Mouse (Mus musculus): ENCODE results near the gene Lyve1. TPM values are rescaled to one million over a fixed set of nuclear protein-coding genes. Genes with fewer than 3 reads are reported as not detected.

Lyve1 gene
- polyA plus RNA-seq, 1 experiment from 2014 or later: 2.8 TPM

DNA sequence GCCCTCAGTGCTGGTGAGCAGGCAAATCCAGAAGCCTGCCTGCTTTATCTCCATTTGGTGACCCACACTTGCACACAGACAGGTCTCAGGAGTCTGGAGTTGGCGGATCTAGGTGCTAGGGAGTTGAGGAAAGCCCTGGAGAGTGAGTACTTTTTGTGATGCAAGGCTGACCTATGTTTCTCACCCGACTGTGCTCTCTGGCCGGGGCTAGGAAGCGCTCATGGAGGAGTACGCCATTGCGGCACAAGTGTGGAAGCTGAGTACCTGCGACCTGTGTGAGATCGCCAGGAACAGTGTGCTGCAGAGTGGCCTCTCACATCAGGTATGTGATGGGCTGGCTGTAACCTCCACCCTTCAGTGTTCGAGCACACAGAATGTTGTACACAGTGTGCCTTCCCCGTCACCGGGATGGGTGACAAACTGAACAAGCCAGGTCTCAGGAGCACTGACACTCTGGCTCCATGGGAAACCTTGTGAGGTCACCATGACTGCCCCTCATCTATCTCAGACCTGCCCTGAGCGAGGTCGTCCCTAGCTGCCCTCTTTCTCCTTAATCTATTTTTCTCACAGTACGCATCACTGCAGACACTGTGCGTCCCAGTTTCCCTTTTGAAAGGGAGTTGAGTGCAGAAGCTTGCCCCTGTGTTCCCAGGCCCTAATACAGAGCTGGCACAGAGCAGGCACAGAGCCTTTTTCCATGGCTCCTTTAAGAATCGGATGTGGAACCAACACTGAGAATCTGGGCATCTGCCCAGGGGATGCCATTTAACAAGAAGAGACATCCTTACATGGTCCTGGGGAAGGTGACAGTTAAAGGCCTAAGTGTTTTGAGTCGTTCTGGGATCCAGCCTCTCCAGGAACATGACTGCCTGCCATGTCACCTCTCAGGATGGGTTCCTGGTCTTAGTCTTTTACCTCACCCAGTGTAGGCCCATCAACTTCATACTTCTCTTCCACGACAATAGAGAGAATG, 53.2 kb downstream of the Lyve1 start:
- no peak overlapping the region for H3K4me2 ChIP-seq (ENCODE audit: low read depth, low read length, severe bottlenecking)
- no peaks in the 10 kb centered on the region for H3K36me3 ChIP-seq (ENCODE audit: control insufficient read depth, insufficient read depth, low read length)
- no peaks in the 10 kb centered on the region for H3K4me1 ChIP-seq (replicated peaks; ENCODE audit: control insufficient read depth, insufficient read depth, low read length)
- H3K9ac ChIP-seq (ENCODE audit: low read length): no peak overlapping the region
- no peaks in the 10 kb centered on the region for H3K27me3 ChIP-seq (ENCODE audit: control insufficient read depth, insufficient read depth, low read length)
- H3K9me3 ChIP-seq (ENCODE audit: control insufficient read depth, low read length): no peaks in the 10 kb centered on the region
- no peak for DNase-seq (ENCODE audit: low spot score)
- H3K4me3 ChIP-seq (ENCODE audit: low read depth, low read length): no peak overlapping the region
- no peak overlapping the region for H3K27ac ChIP-seq (ENCODE audit: low read depth, low read length)
- WGBS: 88% methylated on average over 18 of the region's 18 CpGs
- no peak for ATAC-seq (replicated peaks; ENCODE audit: low FRiP score)

DNA sequence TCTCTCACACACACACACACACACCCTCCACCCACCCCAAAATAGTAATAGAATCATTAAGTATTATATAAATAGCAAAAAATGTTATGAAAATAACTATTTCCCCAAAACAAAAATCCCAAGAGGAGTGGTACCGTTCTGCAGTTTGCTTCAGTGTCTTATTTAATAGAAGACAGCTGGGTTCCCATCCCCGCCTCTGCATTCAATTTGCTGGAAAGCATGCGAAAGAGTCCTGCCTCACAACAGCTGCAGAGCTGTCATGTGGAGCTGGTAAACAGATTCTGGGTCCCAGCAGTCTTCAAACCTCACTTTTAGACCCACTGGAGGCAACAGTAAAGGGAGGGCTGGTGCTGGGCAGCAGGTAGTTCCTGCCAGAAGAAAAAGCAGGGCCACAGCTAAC, 54.1 kb downstream of the Lyve1 start:
- no peaks in the 10 kb centered on the region for H3K27me3 ChIP-seq (ENCODE audit: control insufficient read depth, insufficient read depth, low read length)
- H3K4me1 ChIP-seq (replicated peaks; ENCODE audit: control insufficient read depth, insufficient read depth, low read length): no peaks in the 10 kb centered on the region
- WGBS: 76% methylated on average over 3 of the region's 3 CpGs
- ATAC-seq (replicated peaks; ENCODE audit: low FRiP score) (no peak), DNase-seq (ENCODE audit: low spot score) (no peak)
- H3K9me3 ChIP-seq (ENCODE audit: control insufficient read depth, low read length): no peaks in the 10 kb centered on the region
- H3K9ac ChIP-seq (ENCODE audit: low read length): no peak overlapping the region
- H3K36me3 ChIP-seq (ENCODE audit: control insufficient read depth, insufficient read depth, low read length): no peaks in the 10 kb centered on the region
- no peak overlapping the region for H3K4me2 ChIP-seq (ENCODE audit: low read depth, low read length, severe bottlenecking)
- H3K4me3 ChIP-seq (ENCODE audit: low read depth, low read length): no peak overlapping the region
- no peak overlapping the region for H3K27ac ChIP-seq (ENCODE audit: low read depth, low read length)

DNA sequence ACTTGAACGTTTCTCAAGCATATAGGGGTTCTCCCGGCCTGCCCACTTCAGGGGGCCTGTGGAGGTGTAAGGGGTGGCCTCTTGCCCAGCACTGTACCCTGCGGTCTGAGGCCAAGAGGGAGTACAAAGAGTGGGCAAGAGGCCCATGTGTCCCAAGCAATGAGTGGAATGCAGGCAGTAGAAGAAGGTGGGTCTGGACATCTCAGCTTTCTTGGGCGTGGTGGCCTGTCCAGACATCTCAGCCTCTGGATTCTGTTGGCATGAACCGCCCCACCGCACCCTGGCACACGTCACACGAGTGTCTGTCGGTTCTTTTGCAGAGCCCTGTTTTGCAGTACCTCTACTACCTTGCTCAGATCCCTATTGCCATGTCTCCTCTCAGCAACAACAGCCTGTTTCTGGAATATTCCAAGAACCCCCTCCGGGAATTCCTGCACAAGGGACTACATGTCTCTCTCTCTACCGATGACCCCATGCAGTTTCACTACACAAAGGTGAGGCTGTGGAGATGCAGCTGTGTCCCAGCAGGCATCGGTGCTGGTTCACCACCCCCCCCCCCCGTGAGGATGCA, 55.5 kb downstream of the Lyve1 start:
- Histone ChIP-seq H3K9me3 (ENCODE audit: control insufficient read depth, low read length) (no peaks in the 10 kb centered on the region), H3K4me2 (ENCODE audit: low read depth, low read length, severe bottlenecking) (no peak overlapping the region), H3K9ac (ENCODE audit: low read length) (no peak overlapping the region), H3K4me1 (replicated peaks; ENCODE audit: control insufficient read depth, insufficient read depth, low read length) (no peaks in the 10 kb centered on the region), H3K36me3 (ENCODE audit: control insufficient read depth, insufficient read depth, low read length) (no peaks in the 10 kb centered on the region), H3K4me3 (ENCODE audit: low read depth, low read length) (no peak overlapping the region), H3K27ac (ENCODE audit: low read depth, low read length) (no peak overlapping the region), H3K27me3 (ENCODE audit: control insufficient read depth, insufficient read depth, low read length) (no peaks in the 10 kb centered on the region)
- WGBS: 93% methylated on average over 13 of the region's 13 CpGs
- ATAC-seq (replicated peaks; ENCODE audit: low FRiP score) (no peak), DNase-seq (ENCODE audit: low spot score) (no peak)

DNA sequence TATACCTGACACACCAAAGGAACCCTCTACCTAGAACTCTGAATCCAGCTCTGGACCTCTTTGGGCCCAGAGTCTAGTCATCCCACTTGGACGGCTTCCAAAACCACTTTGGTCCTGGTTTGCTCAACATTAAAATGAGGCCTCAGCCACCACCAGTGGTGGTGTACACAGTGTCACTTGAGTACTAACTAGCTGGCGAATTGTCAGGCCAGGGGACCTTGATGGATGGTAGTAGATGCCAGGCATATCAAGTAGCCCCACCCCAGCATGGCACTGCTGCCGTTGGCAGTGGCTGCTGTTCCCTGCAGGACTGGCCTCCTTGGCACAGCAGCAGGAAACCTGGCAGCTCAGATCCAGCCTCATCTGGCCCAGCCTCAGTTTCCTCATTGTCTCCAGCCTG, 58.8 kb downstream of the Lyve1 start:
- DNase-seq (ENCODE audit: low spot score) (no peak), ATAC-seq (replicated peaks; ENCODE audit: low FRiP score) (no peak)
- no peak overlapping the region for H3K9ac ChIP-seq (ENCODE audit: low read length)
- H3K36me3 ChIP-seq (ENCODE audit: control insufficient read depth, insufficient read depth, low read length): no peaks in the 10 kb centered on the region
- H3K27me3 ChIP-seq (ENCODE audit: control insufficient read depth, insufficient read depth, low read length): no peaks in the 10 kb centered on the region
- no peaks in the 10 kb centered on the region for H3K4me1 ChIP-seq (replicated peaks; ENCODE audit: control insufficient read depth, insufficient read depth, low read length)
- 84% methylated on average over 3 of the region's 3 CpGs for WGBS
- no peak overlapping the region for H3K27ac ChIP-seq (ENCODE audit: low read depth, low read length)
- H3K4me3 ChIP-seq (ENCODE audit: low read depth, low read length): no peak overlapping the region
- no peaks in the 10 kb centered on the region for H3K9me3 ChIP-seq (ENCODE audit: control insufficient read depth, low read length)
- no peak overlapping the region for H3K4me2 ChIP-seq (ENCODE audit: low read depth, low read length, severe bottlenecking)

DNA sequence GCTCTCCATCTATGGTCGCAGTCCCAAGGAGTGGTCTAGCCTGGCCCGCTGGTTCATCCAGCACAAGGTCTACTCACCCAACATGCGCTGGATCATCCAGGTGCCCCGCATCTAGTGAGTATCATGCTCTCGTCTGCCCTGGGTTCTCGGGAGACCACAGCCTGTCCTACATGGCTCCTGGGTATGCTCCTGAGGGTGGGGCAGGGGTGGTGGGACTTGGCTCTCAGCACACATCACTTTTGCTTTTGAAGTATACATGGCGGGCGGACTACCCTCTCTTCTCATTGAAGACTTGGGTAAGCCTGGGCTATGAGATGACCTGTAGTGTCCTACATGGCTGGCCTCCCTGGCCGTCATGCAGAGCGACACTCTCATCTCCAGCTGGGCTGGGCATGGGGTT, 59.9 kb downstream of the Lyve1 start:
- Histone ChIP-seq H3K27me3 (ENCODE audit: control insufficient read depth, insufficient read depth, low read length) (no peaks in the 10 kb centered on the region), H3K4me1 (replicated peaks; ENCODE audit: control insufficient read depth, insufficient read depth, low read length) (no peaks in the 10 kb centered on the region), H3K4me3 (ENCODE audit: low read depth, low read length) (no peak overlapping the region), H3K9me3 (ENCODE audit: control insufficient read depth, low read length) (no peaks in the 10 kb centered on the region), H3K9ac (ENCODE audit: low read length) (no peak overlapping the region), H3K27ac (ENCODE audit: low read depth, low read length) (no peak overlapping the region), H3K36me3 (ENCODE audit: control insufficient read depth, insufficient read depth, low read length) (no peaks in the 10 kb centered on the region), H3K4me2 (ENCODE audit: low read depth, low read length, severe bottlenecking) (no peak overlapping the region)
- 94% methylated on average over 10 of the region's 10 CpGs for WGBS
- no peak for DNase-seq (ENCODE audit: low spot score)
- no peak for ATAC-seq (replicated peaks; ENCODE audit: low FRiP score)

DNA sequence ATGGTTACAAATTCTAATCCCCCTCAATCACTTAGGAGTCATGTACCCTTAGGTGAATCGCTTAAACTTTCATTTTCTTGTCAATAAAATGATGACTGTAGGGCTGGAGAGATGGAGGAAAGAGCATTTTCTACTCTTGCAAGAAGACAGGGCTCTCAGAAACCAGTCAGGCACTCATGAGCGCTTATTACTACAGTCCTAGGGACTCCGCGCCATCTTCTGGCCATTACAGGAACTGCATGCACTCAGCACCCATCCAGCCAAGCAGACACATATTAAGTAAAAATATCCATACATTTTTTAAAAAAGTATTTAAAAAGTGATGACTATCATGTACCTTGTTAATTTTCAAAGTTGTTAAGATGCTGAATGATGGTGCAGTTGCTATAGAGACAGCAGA, 62.0 kb downstream of the Lyve1 start:
- no peaks in the 10 kb centered on the region for H3K4me1 ChIP-seq (replicated peaks; ENCODE audit: control insufficient read depth, insufficient read depth, low read length)
- no peak overlapping the region for H3K27ac ChIP-seq (ENCODE audit: low read depth, low read length)
- H3K4me2 ChIP-seq (ENCODE audit: low read depth, low read length, severe bottlenecking): no peak overlapping the region
- no peak overlapping the region for H3K4me3 ChIP-seq (ENCODE audit: low read depth, low read length)
- peak; percentile 85 for DNase-seq (ENCODE audit: low spot score)
- WGBS: 2% methylated on average over 4 of the region's 4 CpGs
- H3K36me3 ChIP-seq (ENCODE audit: control insufficient read depth, insufficient read depth, low read length): no peaks in the 10 kb centered on the region
- no peaks in the 10 kb centered on the region for H3K27me3 ChIP-seq (ENCODE audit: control insufficient read depth, insufficient read depth, low read length)
- no peak for ATAC-seq (replicated peaks; ENCODE audit: low FRiP score)
- H3K9ac ChIP-seq (ENCODE audit: low read length): no peak overlapping the region
- H3K9me3 ChIP-seq (ENCODE audit: control insufficient read depth, low read length): no peaks in the 10 kb centered on the region

Small RNAs within 50 kb of the gene (microRNA-seq; reads per million reads assigned to microRNA genes)
- gene Gm47282 (ENCODE audit: insufficient number of aligned reads): not detected

Other genes starting within 250 kb of the Lyve1 start
- gene Sbf2, start 248.3 kb downstream of the Lyve1 start, polyA plus RNA-seq (2014; fragmentation: Nextera tagmentation; extraction: Ambion mirVana): 45.1 and 46.2 TPM in 2 replicates
- gene Adm, start 235.6 kb downstream of the Lyve1 start, polyA plus RNA-seq (2014; fragmentation: Nextera tagmentation; extraction: Ambion mirVana): 5.4 and 5.8 TPM in 2 replicates
- gene Ampd3, start 95.0 kb downstream of the Lyve1 start, polyA plus RNA-seq (2014; fragmentation: Nextera tagmentation; extraction: Ambion mirVana): 1.6 and 1.9 TPM in 2 replicates
- gene Rnf141, start 18.8 kb downstream of the Lyve1 start, polyA plus RNA-seq (2014; fragmentation: Nextera tagmentation; extraction: Ambion mirVana): 30.6 and 33.2 TPM in 2 replicates
- 1.6 and 1.7 TPM in 2 replicates for gene Mrvi1, start 119.2 kb upstream of the Lyve1 start, polyA plus RNA-seq (2014; fragmentation: Nextera tagmentation; extraction: Ambion mirVana)
- gene Ctr9, start 165.7 kb upstream of the Lyve1 start, polyA plus RNA-seq (2014; fragmentation: Nextera tagmentation; extraction: Ambion mirVana): 78.9 and 85.3 TPM in 2 replicates
- 1,722 and 1,856 TPM in 2 replicates for gene Eif4g2, start 219.8 kb upstream of the Lyve1 start, polyA plus RNA-seq (2014; fragmentation: Nextera tagmentation; extraction: Ambion mirVana)